Mouse (Mus musculus) testis, adult 2 months (tissue): ENCODE measurements around the gene Tpcn1. TPM values are rescaled to one million over a fixed set of nuclear protein-coding genes. Genes with fewer than 3 reads are reported as not detected.

Source experiments
- H3K27ac ChIP-seq: fragments of 200-500 bp; 2 replicates; pipeline ENCODE4 v1.5.1; 2012; ENCODE audit warnings: low read depth, low read length; ENCODE audit not compliant: control insufficient read depth, insufficient read depth
- H3K27me3 ChIP-seq: fragments of 200-500 bp; 2 replicates; pipeline ENCODE4 v1.6.1; 2012; ENCODE audit warnings: mild to moderate bottlenecking, low read length, moderate library complexity; ENCODE audit not compliant: control insufficient read depth, insufficient read depth
- H3K36me3 ChIP-seq: fragments of 200-500 bp; 2 replicates; pipeline ENCODE4 v1.6.1; 2012; ENCODE audit warnings: mild to moderate bottlenecking, low read length; ENCODE audit not compliant: control insufficient read depth, insufficient read depth
- H3K4me1 ChIP-seq: fragments of 200-500 bp; 2 replicates; pipeline ENCODE4 v1.6.1; 2012; ENCODE audit warnings: low read length; ENCODE audit not compliant: control insufficient read depth, insufficient read depth
- H3K4me3 ChIP-seq: fragments of 200-500 bp; 2 replicates; pipeline ENCODE4 v1.5.1; 2012; ENCODE audit warnings: low read depth, mild to moderate bottlenecking, low read length, moderate library complexity, mixed read lengths; ENCODE audit not compliant: control insufficient read depth
- CTCF ChIP-seq: fragments of 200-500 bp; IDR thresholded peaks from 2 replicates; pipeline ENCODE4 v1.5.1; 2012; ENCODE audit warnings: low read depth, mild to moderate bottlenecking, inconsistent platforms, low read length, moderate library complexity; ENCODE audit not compliant: control insufficient read depth, insufficient read depth, insufficient replicate concordance
- POLR2A ChIP-seq: fragments of 200-500 bp; IDR thresholded peaks from 2 replicates; pipeline ENCODE4 v1.6.1; 2012; ENCODE audit warnings: low read depth, mild to moderate bottlenecking, inconsistent platforms, low read length, moderate library complexity; ENCODE audit not compliant: control insufficient read depth
- polyA plus RNA-seq: library from polyadenylated mRNA; depleted of rRNA; stranded (reverse); fragments of >200 nt; gene quantifications from 2 replicates; pipeline ENCODE4 v1.2.3, GENCODE M21; 2012

Gene Tpcn1
- polyA plus RNA-seq, 1 experiment = 20.7 TPM

DNA sequence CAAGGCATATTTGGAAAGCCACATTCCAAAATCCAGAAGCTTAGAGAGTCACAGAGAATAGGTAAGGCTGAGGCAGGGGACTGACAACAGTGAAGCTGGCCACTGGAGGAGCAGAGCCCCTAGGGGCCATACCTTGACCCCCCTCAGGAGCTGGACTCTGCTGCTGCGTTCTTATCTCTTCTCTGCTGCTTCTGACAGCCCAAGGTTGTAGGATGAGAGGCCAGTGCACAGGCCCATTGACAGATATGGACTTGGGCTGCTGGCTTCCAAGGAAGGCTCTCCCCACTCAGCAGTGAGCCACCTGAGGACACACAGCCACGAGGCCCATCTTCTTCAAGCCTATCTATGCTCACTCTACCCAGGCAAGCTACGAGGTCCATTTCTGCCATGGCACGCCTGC lies 19.5 kb downstream of the Tpcn1 start:
- Histone ChIP-seq H3K4me1 (peaks cover 5% of the 10 kb centered on the region), H3K27ac (no peak overlapping the region), H3K36me3 (no peaks in the 10 kb centered on the region), H3K4me3 (no peak overlapping the region), H3K27me3 (no peaks in the 10 kb centered on the region)
- TF ChIP-seq CTCF = no peak
- TF ChIP-seq POLR2A = no peak

DNA sequence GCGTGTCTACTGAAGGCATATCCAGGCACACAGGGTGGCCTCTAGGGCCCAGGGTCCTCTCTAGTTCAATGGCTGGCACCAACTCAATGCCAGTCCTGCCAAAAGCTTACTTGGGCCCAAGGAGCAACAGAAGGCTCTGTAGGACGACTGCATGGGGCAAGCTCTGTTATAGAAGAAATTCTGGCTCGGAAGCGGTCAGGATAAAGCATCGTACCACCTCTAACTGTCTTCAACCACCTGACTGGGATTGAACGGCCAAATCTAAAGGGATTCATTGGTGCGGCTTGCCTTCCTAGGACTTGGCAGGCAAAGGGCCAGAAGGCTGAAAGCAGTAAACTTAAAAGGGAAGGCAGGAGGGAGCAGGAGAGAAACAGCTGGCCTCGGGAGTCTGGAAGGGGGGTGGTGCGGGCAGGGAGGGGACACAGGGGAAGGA lies 20.1 kb downstream of the Tpcn1 start:
- no peak overlapping the region for H3K27ac ChIP-seq
- no peaks in the 10 kb centered on the region for H3K27me3 ChIP-seq
- H3K4me1 ChIP-seq = peaks cover 6% of the 10 kb centered on the region
- H3K4me3 ChIP-seq = no peak overlapping the region
- no peak for TF ChIP-seq CTCF
- no peak for TF ChIP-seq POLR2A
- H3K36me3 ChIP-seq = no peaks in the 10 kb centered on the region

GRCm38 (mm10) chr5:120567761-120568211 lies 20.7 kb downstream of the Tpcn1 start:
- peak overlapping the region; percentile 10; the same call in 1 of the 2 replicates for H3K27ac ChIP-seq
- peaks cover 7% of the 10 kb centered on the region for H3K4me1 ChIP-seq
- H3K36me3 ChIP-seq = no peaks in the 10 kb centered on the region
- no peak overlapping the region for H3K4me3 ChIP-seq
- no peaks in the 10 kb centered on the region for H3K27me3 ChIP-seq
- no peak for TF ChIP-seq POLR2A
- TF ChIP-seq CTCF = no peak

GRCm38 (mm10) chr5:120567253-120567701 lies 21.2 kb downstream of the Tpcn1 start:
- H3K36me3 ChIP-seq = no peaks in the 10 kb centered on the region
- 0 out of 2 replicates have a peak overlapping the region, but pooled peaks have one; percentile 1 for H3K27ac ChIP-seq
- H3K4me3 ChIP-seq = no peak overlapping the region
- H3K27me3 ChIP-seq = no peaks in the 10 kb centered on the region
- peaks cover 7% of the 10 kb centered on the region for H3K4me1 ChIP-seq
- TF ChIP-seq POLR2A = no peak
- TF ChIP-seq CTCF = no peak

- peaks cover 7% of the 10 kb centered on the region for H3K4me1 ChIP-seq
- no peaks in the 10 kb centered on the region for H3K36me3 ChIP-seq
- no peaks in the 10 kb centered on the region for H3K27me3 ChIP-seq
- no peak overlapping the region for H3K4me3 ChIP-seq
- no peak for TF ChIP-seq CTCF
- no peak for TF ChIP-seq POLR2A
- H3K27ac ChIP-seq = peak overlapping the region; percentile 1; the same call in 1 of the 2 replicates
These were observed 21.7 kb downstream of the Tpcn1 start for GRCm38 (mm10) chr5:120566681-120567252.

DNA sequence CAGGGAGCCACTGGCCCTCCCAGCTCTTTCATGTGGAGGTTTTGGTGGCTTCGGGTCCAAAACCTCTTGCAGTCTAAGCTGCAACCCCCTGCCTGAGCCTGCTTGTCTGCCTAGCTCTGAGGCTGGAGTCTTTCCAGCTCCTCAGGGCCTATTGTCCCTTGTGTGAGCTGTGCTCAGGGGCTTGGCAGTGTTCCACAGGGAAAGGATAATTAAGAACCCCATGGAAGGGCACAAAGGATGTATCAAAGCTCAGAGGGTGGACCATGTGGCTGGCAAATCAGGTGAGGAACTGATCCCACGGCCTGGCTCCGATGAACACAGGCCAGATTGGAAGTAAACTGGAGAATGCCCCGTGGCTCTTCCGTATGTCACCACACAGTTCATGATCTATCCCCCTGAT lies 22.4 kb downstream of the Tpcn1 start:
- Histone ChIP-seq H3K27ac (no peak overlapping the region), H3K36me3 (no peaks in the 10 kb centered on the region), H3K27me3 (no peaks in the 10 kb centered on the region), H3K4me1 (peaks cover 7% of the 10 kb centered on the region), H3K4me3 (no peak overlapping the region)
- TF ChIP-seq CTCF (no peak), POLR2A (no peak)

DNA sequence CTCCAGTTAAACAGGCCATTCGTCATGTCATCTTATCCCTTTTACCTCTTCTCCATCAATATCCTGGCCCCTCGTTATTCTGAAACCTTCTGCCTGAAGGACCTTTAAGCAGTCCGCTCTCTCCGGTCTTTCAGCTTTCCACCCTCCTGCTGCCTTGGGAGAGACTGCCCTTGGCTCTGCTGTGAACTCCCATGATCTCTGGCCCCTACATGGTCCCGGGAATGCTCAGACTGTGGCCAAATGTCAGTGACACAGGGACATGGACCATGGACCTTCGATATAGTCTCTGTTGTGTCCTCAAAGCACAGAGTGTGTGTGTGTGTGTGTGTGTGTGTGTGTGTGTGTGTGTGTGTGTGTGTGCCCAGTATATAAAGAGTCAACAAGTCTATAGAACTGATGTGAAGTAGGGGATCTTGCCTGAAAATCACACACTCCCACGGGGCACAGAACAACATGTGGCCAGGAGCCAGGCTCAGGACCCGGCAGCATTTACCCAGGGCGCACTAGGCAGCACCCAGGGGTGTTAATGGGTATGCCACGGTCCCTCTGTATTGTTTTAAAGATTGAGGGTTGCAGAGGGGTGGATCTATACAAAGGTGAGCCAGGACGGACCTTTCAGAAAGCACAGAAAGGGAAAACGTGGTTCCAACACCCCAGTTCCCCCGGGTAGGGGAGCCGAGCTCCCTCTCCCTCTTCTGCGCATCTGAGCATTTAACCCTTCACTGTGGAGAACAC lies 23.1 kb downstream of the Tpcn1 start:
- peaks cover 7% of the 10 kb centered on the region for H3K4me1 ChIP-seq
- H3K36me3 ChIP-seq = no peaks in the 10 kb centered on the region
- H3K27ac ChIP-seq = no peak overlapping the region
- H3K4me3 ChIP-seq = no peak overlapping the region
- TF ChIP-seq CTCF (no peak), POLR2A (no peak)
- no peaks in the 10 kb centered on the region for H3K27me3 ChIP-seq
